ENCODE assay signal across 8 mouse cellular contexts in the genomic region with DNA sequence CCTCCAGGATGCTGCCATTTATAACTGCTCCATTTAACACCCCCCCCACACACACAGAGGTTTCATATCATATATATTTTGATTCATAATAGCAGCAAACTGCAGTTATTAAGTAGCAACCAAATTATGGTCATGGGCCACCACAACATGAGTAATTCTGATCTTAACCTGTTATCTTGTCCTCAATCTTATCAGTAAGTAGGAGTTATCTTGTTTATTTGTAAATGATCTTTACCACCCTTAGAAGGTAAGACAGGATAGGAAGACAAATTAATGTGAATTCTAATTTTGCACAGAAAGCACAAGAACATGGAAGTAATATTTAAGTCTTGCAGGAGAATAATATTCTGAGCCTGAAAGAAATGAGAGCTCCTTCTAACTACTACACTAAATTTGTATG. TPM values are rescaled to one million over a fixed set of nuclear protein-coding genes. Genes with fewer than 3 reads are reported as not detected.
DNase-seq lines count a peak whose midpoint lies in the region; ATAC-seq and TF ChIP-seq lines count a peak whose summit lies in the region.

No protein-coding gene starts in this region.

- H3K9ac ChIP-seq in CH12.LX (ENCODE audit: insufficient read depth, low read depth): peak overlapping the region; percentile 88; the same call in 1 of the 2 replicates
- no peak overlapping the region for H3K9ac ChIP-seq in hindbrain, embryonic 13.5 days

- dilution Hi-C loops in CH12.LX (cut with MboI; ENCODE audit: extremely low pct_ligation_motif_present, extremely low pct_unique_long_range_greater_than_20kb, low sequenced_read_pairs): no loop called here

- peaks cover 21% of the 10 kb centered on the region for H3K4me1 ChIP-seq in erythroblast, embryonic 14.5 days (ENCODE audit: control insufficient read depth)
- peaks cover 0 to 25% of the 10 kb centered on the region in 2 experiments; a peak in 2 of 4 replicates for H3K4me1 ChIP-seq in CH12.LX (ENCODE audit: control insufficient read depth in 1 of 2, insufficient read depth in 2 of 2)
- H3K4me1 ChIP-seq in hindbrain, embryonic 13.5 days (replicated peaks): peaks cover 14% of the 10 kb centered on the region

- TF ChIP-seq POLR2A in CH12.LX (IDR thresholded peaks at IDR 0.05; ENCODE audit: low read depth, low read length): no peak

- H3K27me3 ChIP-seq in erythroblast, embryonic 14.5 days (ENCODE audit: control insufficient read depth): no peaks in the 10 kb centered on the region
- no peaks in the 10 kb centered on the region for H3K27me3 ChIP-seq in CH12.LX (replicated peaks)
- no peaks in the 10 kb centered on the region for H3K27me3 ChIP-seq in hindbrain, embryonic 13.5 days

- no peak for TF ChIP-seq EP300 in CH12.LX (IDR thresholded peaks at IDR 0.05; ENCODE audit: low read length)

- no peak for DNase-seq in CH12.LX (ENCODE audit: extremely low read depth)
- DNase-seq in left cerebral cortex, postnatal 4 days: no peak
- no peak for DNase-seq in thymus, postnatal 36 days

- TF ChIP-seq CTCF in CH12.LX (conservative IDR thresholded peaks at IDR 0.05 in 1 of 2, IDR thresholded peaks at IDR 0.05 in 1 of 2; ENCODE audit: low read depth in 2 of 2, low read length in 2 of 2): no peak

- H3K9me3 ChIP-seq in erythroblast, embryonic 14.5 days (ENCODE audit: control insufficient read depth, low read length): no peaks in the 10 kb centered on the region
- no peaks in the 10 kb centered on the region for H3K9me3 ChIP-seq in CH12.LX (replicated peaks; ENCODE audit: low read length)
- no peaks in the 10 kb centered on the region for H3K9me3 ChIP-seq in hindbrain, embryonic 13.5 days

- peaks cover 64% of the 10 kb centered on the region for H3K36me3 ChIP-seq in erythroblast, embryonic 14.5 days (ENCODE audit: control insufficient read depth)
- peaks cover 22 to 58% of the 10 kb centered on the region in 2 experiments for H3K36me3 ChIP-seq in CH12.LX (replicated peaks in 1 of 2; ENCODE audit: control insufficient read depth in 1 of 2, insufficient read depth in 1 of 2, low read length in 1 of 2)
- peaks cover 36% of the 10 kb centered on the region for H3K36me3 ChIP-seq in hindbrain, embryonic 13.5 days
- H3K36me3 ChIP-seq in macrophage (ENCODE audit: inconsistent target): peaks cover 26% of the 10 kb centered on the region

- TF ChIP-seq RAD21 in CH12.LX (IDR thresholded peaks at IDR 0.05; ENCODE audit: low read depth, low read length): no peak

- H3K79me2 ChIP-seq in CH12.LX (replicated peaks; ENCODE audit: control insufficient read depth, extremely low read depth, insufficient read depth, poor library complexity, severe bottlenecking) (peaks cover 21% of the 10 kb centered on the region), macrophage (ENCODE audit: inconsistent target) (peaks cover 55% of the 10 kb centered on the region)

- intact Hi-C loops in left cerebral cortex, postnatal 4 days (cut with DNase I): no loop called here

- H3K4me3 ChIP-seq in erythroblast, embryonic 14.5 days (replicated peaks): peak overlapping the region; percentile 74
- H3K4me3 ChIP-seq in CH12.LX (replicated peaks in 1 of 3; ENCODE audit: low read depth in 2 of 3, low read length in 2 of 3, poor library complexity in 1 of 3) (peak overlapping the region in 2 of 3 experiments; percentile 88 to 99), macrophage (ENCODE audit: inconsistent target) (peak overlapping the region; percentile 79)
- H3K4me3 ChIP-seq in hindbrain, embryonic 13.5 days: peak overlapping the region; percentile 94

- in situ Hi-C loops in CH12.LX (cut with MboI; ENCODE audit: low pct_ligation_motif_present, low pct_unique_long_range_greater_than_20kb, low sequenced_read_pairs): no loop called here

- H3K27ac ChIP-seq in CH12.LX (ENCODE audit: insufficient read depth, low read depth): no peak overlapping the region
- H3K27ac ChIP-seq in hindbrain, embryonic 13.5 days: no peak overlapping the region
- no peak overlapping the region for H3K27ac ChIP-seq in macrophage

- ATAC-seq in erythroblast, adult 5-6 weeks (replicated peaks; ENCODE audit: low FRiP score, poor library complexity, severe bottlenecking): no peak
- no peak for ATAC-seq in hindbrain, embryonic 13.5 days (ENCODE audit: low FRiP score)
- no peak for ATAC-seq in cerebellum, adult (ENCODE audit: insufficient number of reproducible peaks, low FRiP score, low TSS enrichment)

- H3K4me2 ChIP-seq in CH12.LX (ENCODE audit: insufficient read depth, low read depth, poor library complexity, severe bottlenecking): peak overlapping the region; percentile 23; the same call in 1 of the 2 replicates
- peak overlapping the region; percentile 94 for H3K4me2 ChIP-seq in hindbrain, embryonic 13.5 days

RNA-seq across cellular contexts. Expression of gene Palb2, which starts 1.0 kb away (rescaled TPM):
- 0.18 and 0.21 TPM in 2 replicates for polyA plus RNA-seq in erythroblast, embryonic 14.5 days (2012)
- 5.4 and 10.0 TPM in 2 replicates for total RNA-seq in erythroblast, adult 5-6 weeks (2015; ENCODE audit: low replicate concordance)
- 7.9 and 13.0 TPM in 2 replicates for total RNA-seq in erythroblast, adult 5-6 weeks (2017; ENCODE audit: low replicate concordance)
- total RNA-seq in CH12.LX (2012; rRNA removed) (11.7 and 14.4 TPM in 2 replicates), CH12.LX (2014; rRNA removed) (13.6 and 14.0 TPM in 2 replicates)
- polyA plus RNA-seq in CH12.LX (2012; ENCODE audit: insufficient read length, low read depth) (14.6 and 17.5 TPM in 2 replicates), macrophage (2018) (3.8 to 7.8 TPM (median 4.4 TPM) in 3 replicates)
- 5.7 and 8.7 TPM in 2 replicates for polyA plus RNA-seq in hindbrain, embryonic 13.5 days (2015; fragmentation: Nextera tagmentation; extraction: Ambion mirVana)
- 10 to 100 TPM in 14 of 26 experiments, 1 to 10 TPM in 12; 1.1 to 35.9 (median 10.3) TPM for total RNA-seq in macrophage (2018; cell fraction: chromatin; rRNA removed)
- 1 to 10 TPM in 21 of 26 experiments, under 1 TPM in 5; 0.48 to 5.5 (median 3.8) TPM for total RNA-seq in macrophage (2018; cell fraction: cytosol; rRNA removed)
- 10 to 100 TPM in 11 of 26 experiments, 1 to 10 TPM in 15; 1.3 to 40.8 (median 5.8) TPM for total RNA-seq in macrophage (2018; cell fraction: nucleus; rRNA removed)
- 1 to 10 TPM; 2.8 to 3.8 TPM for total RNA-seq in left cerebral cortex, postnatal 4 days (2021)

RNA-seq across cellular contexts. Expression of gene Dctn5, which starts 1.0 kb away (rescaled TPM):
- polyA plus RNA-seq in erythroblast, embryonic 14.5 days (2012): 0.54 and 0.77 TPM in 2 replicates
- 20.3 and 33.0 TPM in 2 replicates for total RNA-seq in erythroblast, adult 5-6 weeks (2015; ENCODE audit: low replicate concordance)
- 18.3 and 29.3 TPM in 2 replicates for total RNA-seq in erythroblast, adult 5-6 weeks (2017; ENCODE audit: low replicate concordance)
- total RNA-seq in CH12.LX (2012; rRNA removed) (54.3 and 56.5 TPM in 2 replicates), CH12.LX (2014; rRNA removed) (62.7 and 64.6 TPM in 2 replicates)
- polyA plus RNA-seq in CH12.LX (2012; ENCODE audit: insufficient read length, low read depth) (74.7 and 76.7 TPM in 2 replicates), macrophage (2018) (105 to 133 TPM (median 112 TPM) in 3 replicates)
- 162 TPM in 2 replicates for polyA plus RNA-seq in hindbrain, embryonic 13.5 days (2015; fragmentation: Nextera tagmentation; extraction: Ambion mirVana)
- total RNA-seq in macrophage (2018; cell fraction: chromatin; rRNA removed): 100 to 1,000 TPM in 12 of 26 experiments, 10 to 100 TPM in 14; 34.1 to 157 (median 89.1) TPM
- total RNA-seq in macrophage (2018; cell fraction: cytosol; rRNA removed): 100 to 1,000 TPM in 19 of 26 experiments, 10 to 100 TPM in 7; 65.8 to 134 (median 106) TPM
- total RNA-seq in macrophage (2018; cell fraction: nucleus; rRNA removed): 100 to 1,000 TPM in 14 of 26 experiments, 10 to 100 TPM in 12; 52.3 to 243 (median 107) TPM
- 10 to 100 TPM; 96.5 to 96.6 TPM for total RNA-seq in left cerebral cortex, postnatal 4 days (2021)

RNA-seq across cellular contexts. Expression of gene Plk1, which starts 27.4 kb away (rescaled TPM):
- 37.3 and 43.1 TPM in 2 replicates for polyA plus RNA-seq in erythroblast, embryonic 14.5 days (2012)
- 26.5 and 29.5 TPM in 2 replicates for total RNA-seq in erythroblast, adult 5-6 weeks (2015; ENCODE audit: low replicate concordance)
- 25.2 and 26.3 TPM in 2 replicates for total RNA-seq in erythroblast, adult 5-6 weeks (2017; ENCODE audit: low replicate concordance)
- total RNA-seq in CH12.LX (2012; rRNA removed) (44.4 and 53.4 TPM in 2 replicates), CH12.LX (2014; rRNA removed) (29.3 and 30.4 TPM in 2 replicates)
- polyA plus RNA-seq in CH12.LX (2012; ENCODE audit: insufficient read length, low read depth) (129 and 144 TPM in 2 replicates), macrophage (2018) (0.68 to 10.4 TPM (median 5.0 TPM) in 3 replicates)
- polyA plus RNA-seq in hindbrain, embryonic 13.5 days (2015; fragmentation: Nextera tagmentation; extraction: Ambion mirVana): 27.1 and 32.8 TPM in 2 replicates
- 1 to 10 TPM in 19 of 26 experiments, under 1 TPM in 6, not detected in 1; 0.50 to 8.0 (median 1.7) TPM for total RNA-seq in macrophage (2018; cell fraction: chromatin; rRNA removed)
- 1 to 10 TPM in 13 of 26 experiments, under 1 TPM in 13; 0.23 to 7.1 (median 1.4) TPM for total RNA-seq in macrophage (2018; cell fraction: cytosol; rRNA removed)
- 1 to 10 TPM in 20 of 26 experiments, under 1 TPM in 6; 0.40 to 7.9 (median 1.4) TPM for total RNA-seq in macrophage (2018; cell fraction: nucleus; rRNA removed)
- 1 to 10 TPM; 6.2 to 6.5 TPM for total RNA-seq in left cerebral cortex, postnatal 4 days (2021)

RNA-seq across cellular contexts. Expression of gene Ndufab1, which starts 30.1 kb away (rescaled TPM):
- 79.8 and 110 TPM in 2 replicates for polyA plus RNA-seq in erythroblast, embryonic 14.5 days (2012)
- total RNA-seq in erythroblast, adult 5-6 weeks (2015; ENCODE audit: low replicate concordance): 69.2 and 72.3 TPM in 2 replicates
- total RNA-seq in erythroblast, adult 5-6 weeks (2017; ENCODE audit: low replicate concordance): 16.9 and 27.0 TPM in 2 replicates
- total RNA-seq in CH12.LX (2012; rRNA removed) (156 and 162 TPM in 2 replicates), CH12.LX (2014; rRNA removed) (248 and 268 TPM in 2 replicates)
- polyA plus RNA-seq in CH12.LX (2012; ENCODE audit: insufficient read length, low read depth) (302 and 366 TPM in 2 replicates), macrophage (2018) (63.3 to 114 TPM (median 85.0 TPM) in 3 replicates)
- polyA plus RNA-seq in hindbrain, embryonic 13.5 days (2015; fragmentation: Nextera tagmentation; extraction: Ambion mirVana): 626 and 638 TPM in 2 replicates
- total RNA-seq in macrophage (2018; cell fraction: chromatin; rRNA removed): 100 to 1,000 TPM in 7 of 26 experiments, 10 to 100 TPM in 19; 24.7 to 173 (median 70.1) TPM
- 100 to 1,000 TPM in 5 of 26 experiments, 10 to 100 TPM in 21; 66.6 to 149 (median 89.2) TPM for total RNA-seq in macrophage (2018; cell fraction: cytosol; rRNA removed)
- total RNA-seq in macrophage (2018; cell fraction: nucleus; rRNA removed): 100 to 1,000 TPM in 1 of 26 experiments, 10 to 100 TPM in 25; 20.9 to 109 (median 50.9) TPM
- total RNA-seq in left cerebral cortex, postnatal 4 days (2021): 100 to 1,000 TPM; 202 to 220 TPM

RNA-seq across cellular contexts. Expression of gene Ern2, which starts 54.2 kb away (rescaled TPM):
- not detected in 2 replicates for polyA plus RNA-seq in erythroblast, embryonic 14.5 days (2012)
- not detected in 2 replicates for total RNA-seq in erythroblast, adult 5-6 weeks (2015; ENCODE audit: low replicate concordance)
- not detected in 2 replicates for total RNA-seq in erythroblast, adult 5-6 weeks (2017; ENCODE audit: low replicate concordance)
- not detected in 2 replicates for total RNA-seq in CH12.LX (2012; rRNA removed)
- total RNA-seq in CH12.LX (2014; rRNA removed): not detected in 2 replicates
- polyA plus RNA-seq in CH12.LX (2012; ENCODE audit: insufficient read length, low read depth): not detected in 2 replicates
- 0.97 and 1.1 TPM in 2 replicates for polyA plus RNA-seq in hindbrain, embryonic 13.5 days (2015; fragmentation: Nextera tagmentation; extraction: Ambion mirVana)
- not detected for total RNA-seq in macrophage (2018; cell fraction: chromatin; rRNA removed)
- not detected for total RNA-seq in macrophage (2018; cell fraction: cytosol; rRNA removed)
- not detected for total RNA-seq in macrophage (2018; cell fraction: nucleus; rRNA removed)
- polyA plus RNA-seq in macrophage (2018): not detected in 3 replicates
- total RNA-seq in left cerebral cortex, postnatal 4 days (2021): 1 to 10 TPM; 2.8 to 3.1 TPM

Comparison
In these comparisons a context has a peak if more than half of its experiments do, and no peak if none do; other contexts are left out.
1. RNA of gene Dctn5, which starts 1.0 kb away (polyA plus RNA-seq): 162 TPM in hindbrain, embryonic 13.5 days, 105 to 133 TPM in macrophage and 74.7 to 76.7 TPM in CH12.LX; 0.54 to 0.77 TPM in erythroblast, embryonic 14.5 days; every median in the first group is over 10 times any median in the second.
2. Peak in every context shown above with its lines, with median percentiles within 50 percentile points of each other: H3K4me3 ChIP-seq.